Mouse (Mus musculus) neutrophil, adult 5-6 weeks (primary cell): Measurements from ENCODE around the gene Msantd1. TPM values are rescaled to one million over a fixed set of nuclear protein-coding genes. Genes with fewer than 3 reads are reported as not detected.

Experiments
- ATAC-seq: fragments of 151-379, 151-347 bp; 2 replicates; pipeline ENCODE4 v1.8.0; 2017; ENCODE audit warnings: mild to moderate bottlenecking, moderate TSS enrichment; ENCODE audit not compliant: insufficient number of reproducible peaks, poor library complexity, low FRiP score, severe bottlenecking; ENCODE audit errors: extremely low read depth
- total RNA-seq: library from RNA; stranded (forward); fragments of 200-1000 nt; gene quantifications from 2 replicates; pipeline ENCODE4 v1.2.3, GENCODE M21; 2017

The Msantd1 gene
- total RNA-seq, 1 experiment from 2014 or later, result 1.2 TPM

GRCm38 (mm10) chr5:34918785-34919184 lies 11.0 kb downstream of the Msantd1 start:
- ATAC-seq, result no peak

GRCm38 (mm10) chr5:34922531-34922930 lies 14.7 kb downstream of the Msantd1 start:
- ATAC-seq, result no peak

GRCm38 (mm10) chr5:34923920-34924319 lies 16.1 kb downstream of the Msantd1 start:
- no peak for ATAC-seq

GRCm38 (mm10) chr5:34924519-34924918 lies 16.7 kb downstream of the Msantd1 start:
- ATAC-seq, result no peak

- ATAC-seq, result no peak
Measured at GRCm38 (mm10) chr5:34927648-34928047, 19.8 kb downstream of the Msantd1 start.

- ATAC-seq, result no peak
Measured at GRCm38 (mm10) chr5:34930151-34930975, 22.6 kb downstream of the Msantd1 start.

- ATAC-seq, result no peak
Measured at GRCm38 (mm10) chr5:34931091-34931490, 23.3 kb downstream of the Msantd1 start.

GRCm38 (mm10) chr5:34931516-34932457 lies 24.0 kb downstream of the Msantd1 start:
- no peak for ATAC-seq

GRCm38 (mm10) chr5:34932458-34932806 lies 24.6 kb downstream of the Msantd1 start:
- ATAC-seq, result no peak

- ATAC-seq, result no peak
Measured at GRCm38 (mm10) chr5:34933461-34933860, 25.6 kb downstream of the Msantd1 start.

- ATAC-seq, result no peak
Measured at GRCm38 (mm10) chr5:34941710-34942470, 34.1 kb downstream of the Msantd1 start.

- ATAC-seq, result no peak
Measured at GRCm38 (mm10) chr5:34943428-34943827, 35.6 kb downstream of the Msantd1 start.

- peak; percentile 59 for ATAC-seq
Measured at GRCm38 (mm10) chr5:34948861-34949760, 41.3 kb downstream of the Msantd1 start, which contains the start of gene Rgs12. Gene Rgs12 (plus strand): TSS chr5:34949445.

GRCm38 (mm10) chr5:34949769-34950211 lies 42.0 kb downstream of the Msantd1 start:
- ATAC-seq, result no peak

- no peak for ATAC-seq
Measured at GRCm38 (mm10) chr5:34950486-34951160, 42.8 kb downstream of the Msantd1 start.

GRCm38 (mm10) chr5:34951161-34951834 lies 43.5 kb downstream of the Msantd1 start:
- no peak for ATAC-seq

GRCm38 (mm10) chr5:34954508-34954907 lies 46.7 kb downstream of the Msantd1 start:
- ATAC-seq, result no peak
